Mouse (Mus musculus) MEL (cell line): ENCODE data around the gene Rflnb. TPM values are rescaled to one million over a fixed set of nuclear protein-coding genes. Genes with fewer than 3 reads are reported as not detected.

Experiments
- DNase-seq: peaks from one replicate; pipeline ENCODE4 v3.0.0; 2011; ENCODE audit warnings: low read depth, low spot score
- H3K27ac ChIP-seq: 2 replicates; pipeline ENCODE4 v1.5.1; 2012; ENCODE audit warnings: low read depth, mild to moderate bottlenecking, control low read depth, low read length, moderate library complexity; ENCODE audit not compliant: control insufficient read depth
- H3K27me3 ChIP-seq, 2 experiments: fragments of 150-350 bp in 1 of 2; sonication (generic) in 1 of 2; 2 replicates each; pipeline ENCODE4 v1.6.1; 2012; ENCODE audit warnings: low read length in 2 of 2, mild to moderate bottlenecking in 2 of 2, improper control_type of control experiment in 1 of 2, moderate library complexity in 1 of 2; ENCODE audit not compliant: insufficient read depth in 2 of 2, control insufficient read depth in 1 of 2
- H3K36me3 ChIP-seq, 2 experiments: 2 replicates each; pipeline ENCODE4 v1.6.1; 2012 to 2014; ENCODE audit warnings: low read length in 2 of 2, improper control_type of control experiment in 1 of 2, inconsistent platforms in 1 of 2, mild to moderate bottlenecking in 1 of 2; ENCODE audit not compliant: insufficient read depth in 2 of 2, control insufficient read depth in 1 of 2
- H3K4me1 ChIP-seq, 2 experiments: fragments of 150-350 bp in 1 of 2; sonication (generic) in 1 of 2; 2 replicates each; pipeline ENCODE4 v1.6.1; 2012; ENCODE audit warnings: low read length in 2 of 2, improper control_type of control experiment in 1 of 2, mild to moderate bottlenecking in 1 of 2; ENCODE audit not compliant: insufficient read depth in 2 of 2, control insufficient read depth in 1 of 2
- H3K4me3 ChIP-seq, 2 experiments: fragments of 150-350 bp in 1 of 2; sonication (generic) in 1 of 2; 2 replicates each; pipeline ENCODE4 v1.5.1; 2012; ENCODE audit warnings: low read depth in 2 of 2, low read length in 2 of 2, mild to moderate bottlenecking in 2 of 2, moderate library complexity in 2 of 2, control low read depth in 1 of 2, improper control_type of control experiment in 1 of 2; ENCODE audit not compliant: control insufficient read depth in 1 of 2, insufficient read depth in 1 of 2
- H3K79me2 ChIP-seq: 2 replicates; pipeline ENCODE4 v1.6.1; 2012; ENCODE audit warnings: mild to moderate bottlenecking, low read length, moderate library complexity; ENCODE audit not compliant: control insufficient read depth, poor library complexity, insufficient read depth
- H3K9ac ChIP-seq: 2 replicates; pipeline ENCODE4 v1.6.1; 2012; ENCODE audit warnings: low read depth, mild to moderate bottlenecking, control low read depth, low read length, moderate library complexity; ENCODE audit not compliant: control insufficient read depth, poor library complexity, severe bottlenecking
- H3K9me3 ChIP-seq: fragments of 150-350 bp; sonication (generic); replicated peaks from 2 replicates; pipeline ENCODE4 v1.6.1; 2012; ENCODE audit warnings: mild to moderate bottlenecking, low read length, improper control_type of control experiment, moderate library complexity; ENCODE audit not compliant: insufficient read depth
- CHD2 ChIP-seq: IDR thresholded peaks from 2 replicates; pipeline ENCODE4 v1.6.1; 2011; ENCODE audit warnings: low read length, improper control_type of control experiment
- CTCF ChIP-seq, 3 experiments: IDR thresholded peaks in 2 of 3; conservative IDR thresholded peaks in 1 of 3; 2 replicates each; pipeline ENCODE4 v1.5.1; 2011 to 2012; ENCODE audit warnings: low read length in 3 of 3, low read depth in 2 of 3, mild to moderate bottlenecking in 2 of 3, improper control_type of control experiment in 1 of 3, inconsistent platforms in 1 of 3, mixed read lengths in 1 of 3, moderate library complexity in 1 of 3; ENCODE audit not compliant: control insufficient read depth in 1 of 3, insufficient read depth in 1 of 3, poor library complexity in 1 of 3, severe bottlenecking in 1 of 3
- ELF1 ChIP-seq: IDR thresholded peaks from 2 replicates; pipeline ENCODE4 v1.6.1; 2014; ENCODE audit warnings: low read depth, mild to moderate bottlenecking, inconsistent platforms, low read length, improper control_type of control experiment, moderate library complexity
- EP300 ChIP-seq, 2 experiments: IDR thresholded peaks; 2 replicates each; pipeline ENCODE4 v1.6.1; 2011; ENCODE audit warnings: improper control_type of control experiment in 2 of 2, low read length in 2 of 2, low read depth in 1 of 2, mild to moderate bottlenecking in 1 of 2
- GABPA ChIP-seq: IDR thresholded peaks from 2 replicates; pipeline ENCODE4 v1.6.1; 2012; ENCODE audit warnings: low read depth, mild to moderate bottlenecking, inconsistent platforms, low read length, improper control_type of control experiment, moderate library complexity
- GATA1 ChIP-seq: IDR thresholded peaks from 2 replicates; pipeline ENCODE4 v1.6.1; 2011; ENCODE audit warnings: low read depth, low read length, improper control_type of control experiment
- HCFC1 ChIP-seq: IDR thresholded peaks from 2 replicates; pipeline ENCODE4 v1.6.1; 2012; ENCODE audit warnings: low read depth, mild to moderate bottlenecking, inconsistent platforms, low read length, improper control_type of control experiment, moderate library complexity
- JUND ChIP-seq: IDR thresholded peaks from 2 replicates; pipeline ENCODE4 v1.6.1; 2011; ENCODE audit warnings: low read depth, mild to moderate bottlenecking, improper control_type of control experiment, low read length
- MAFK ChIP-seq: IDR thresholded peaks from 2 replicates; pipeline ENCODE4 v1.6.1; 2011; ENCODE audit warnings: low read depth, mild to moderate bottlenecking, low read length, improper control_type of control experiment, borderline replicate concordance
- MAZ ChIP-seq: IDR thresholded peaks from 2 replicates; pipeline ENCODE4 v1.6.1; 2012; ENCODE audit warnings: low read depth, mild to moderate bottlenecking, inconsistent platforms, low read length, improper control_type of control experiment
- MEF2A ChIP-seq: IDR thresholded peaks from 2 replicates; pipeline ENCODE4 v1.6.1; 2014; ENCODE audit warnings: low read depth, mild to moderate bottlenecking, inconsistent platforms, low read length, improper control_type of control experiment; ENCODE audit not compliant: poor library complexity, insufficient replicate concordance, severe bottlenecking; ENCODE audit errors: extremely low read depth
- MYB ChIP-seq: IDR thresholded peaks from 2 replicates; pipeline ENCODE4 v1.6.1; 2011; ENCODE audit warnings: mild to moderate bottlenecking, low read depth, low read length, improper control_type of control experiment
- MYC ChIP-seq: IDR thresholded peaks from 2 replicates; pipeline ENCODE4 v1.6.1; 2011; ENCODE audit warnings: low read depth, mild to moderate bottlenecking, low read length, improper control_type of control experiment, moderate library complexity
- NRF1 ChIP-seq: IDR thresholded peaks from 2 replicates; pipeline ENCODE4 v1.6.1; 2014; ENCODE audit warnings: low read depth, mild to moderate bottlenecking, inconsistent platforms, low read length, improper control_type of control experiment, moderate library complexity; ENCODE audit not compliant: poor library complexity, insufficient read depth, severe bottlenecking
- POLR2A ChIP-seq, 2 experiments: IDR thresholded peaks; 2 replicates each; pipeline ENCODE4 v1.6.1; 2011 to 2012; ENCODE audit warnings: low read length in 2 of 2, mild to moderate bottlenecking in 2 of 2, control low read depth in 1 of 2, improper control_type of control experiment in 1 of 2, low read depth in 1 of 2, moderate library complexity in 1 of 2; ENCODE audit not compliant: control insufficient read depth in 1 of 2, insufficient read depth in 1 of 2, poor library complexity in 1 of 2
- POLR2AphosphoS2 ChIP-seq: IDR thresholded peaks from 2 replicates; pipeline ENCODE4 v1.6.1; 2011; ENCODE audit warnings: low read length, improper control_type of control experiment
- POLR2AphosphoS5 ChIP-seq: IDR thresholded peaks from 2 replicates; pipeline ENCODE4 v1.6.1; 2012; ENCODE audit warnings: low read depth, borderline replicate concordance, mild to moderate bottlenecking, inconsistent platforms, low read length, moderate library complexity, mixed read lengths
- RAD21 ChIP-seq: IDR thresholded peaks from 2 replicates; pipeline ENCODE4 v1.6.1; 2011; ENCODE audit warnings: mild to moderate bottlenecking, low read depth, low read length, improper control_type of control experiment
- RCOR1 ChIP-seq: IDR thresholded peaks from 2 replicates; pipeline ENCODE4 v1.6.1; 2012; ENCODE audit warnings: low read depth, mild to moderate bottlenecking, inconsistent platforms, low read length, improper control_type of control experiment
- SMC3 ChIP-seq: IDR thresholded peaks from 2 replicates; pipeline ENCODE4 v1.6.1; 2011; ENCODE audit warnings: low read depth, low read length, improper control_type of control experiment
- TBP ChIP-seq: IDR thresholded peaks from 2 replicates; pipeline ENCODE4 v1.8.0; 2011; ENCODE audit warnings: low read depth, low read length, improper control_type of control experiment
- UBTF ChIP-seq: IDR thresholded peaks from 2 replicates; pipeline ENCODE4 v1.6.1; 2012; ENCODE audit warnings: low read depth, mild to moderate bottlenecking, inconsistent platforms, low read length, improper control_type of control experiment, moderate library complexity, borderline replicate concordance; ENCODE audit not compliant: insufficient read depth
- USF2 ChIP-seq, 2 experiments: IDR thresholded peaks; 2 replicates each; pipeline ENCODE4 v1.6.1; 2011 to 2012; ENCODE audit warnings: improper control_type of control experiment in 2 of 2, low read length in 2 of 2, borderline replicate concordance in 1 of 2, inconsistent platforms in 1 of 2, low read depth in 1 of 2, mild to moderate bottlenecking in 1 of 2; ENCODE audit not compliant: insufficient read depth in 1 of 2
- ZC3H11A ChIP-seq: IDR thresholded peaks from 2 replicates; pipeline ENCODE4 v1.6.1; 2012; ENCODE audit warnings: low read depth, mild to moderate bottlenecking, inconsistent platforms, low read length, improper control_type of control experiment
- polyA plus RNA-seq, 2 experiments: library from polyadenylated mRNA; stranded (reverse) in 1 of 2; unstranded in 1 of 2; fragments of >175 nt in 1 of 2; fragments of >200 nt in 1 of 2; gene quantifications; 2 replicates each; pipeline versions ENCODE4 v1.2.1 to v1.2.4; 2012; ENCODE audit warnings: low replicate concordance in 2 of 2, low read depth in 1 of 2; ENCODE audit not compliant: insufficient read length in 2 of 2, insufficient read depth in 1 of 2, missing spikeins in 1 of 2
- total RNA-seq: library from RNA; depleted of rRNA; stranded (reverse); fragments of 300-350 nt; gene quantifications from 2 replicates; pipeline ENCODE4 v1.2.3, GENCODE M21; 2012

The Rflnb gene
- total and polyA plus RNA-seq, 3 experiments = 7.4 to 8.7 TPM; not detected in 1

- Histone ChIP-seq H3K79me2 (no peaks in the 10 kb centered on the region), H3K4me3 (no peak overlapping the region), H3K4me1 (no peaks in the 10 kb centered on the region), H3K27me3 (peaks cover 11 to 12% of the 10 kb centered on the region in 2 experiments), H3K36me3 (no peaks in the 10 kb centered on the region), H3K27ac (no peak overlapping the region), H3K9me3 (no peaks in the 10 kb centered on the region), H3K9ac (no peak overlapping the region)
- peak in 1 of 3 experiments; percentile 14; a peak in 1 of 6 replicates for TF ChIP-seq CTCF (IDR thresholded peaks at IDR 0.05 in 2 of 3, conservative IDR thresholded peaks at IDR 0.05 in 1 of 3; ENCODE audit: control insufficient read depth in 1 of 3, insufficient read depth in 1 of 3, low read depth in 2 of 3, low read length in 3 of 3, poor library complexity in 1 of 3, severe bottlenecking in 1 of 3)
- TF ChIP-seq EP300 (IDR thresholded peaks at IDR 0.05; ENCODE audit: low read depth in 1 of 2, low read length in 2 of 2) = no peak
- no peak for TF ChIP-seq MAFK
- DNase-seq = no peak
These were observed 35.7 kb downstream of the Rflnb start for GRCm38 (mm10) chr11:75991911-75992310.

- Histone ChIP-seq H3K79me2 (no peaks in the 10 kb centered on the region), H3K9ac (no peak overlapping the region), H3K4me1 (no peaks in the 10 kb centered on the region), H3K4me3 (no peak overlapping the region)
- DNase-seq = peak; percentile 42
- no peak for TF ChIP-seq TBP
- TF ChIP-seq USF2 (IDR thresholded peaks at IDR 0.05; ENCODE audit: borderline replicate concordance in 1 of 2, insufficient read depth in 1 of 2, low read depth in 1 of 2, low read length in 2 of 2) = no peak
- TF ChIP-seq CTCF (IDR thresholded peaks at IDR 0.05 in 2 of 3, conservative IDR thresholded peaks at IDR 0.05 in 1 of 3; ENCODE audit: control insufficient read depth in 1 of 3, insufficient read depth in 1 of 3, low read depth in 2 of 3, low read length in 3 of 3, poor library complexity in 1 of 3, severe bottlenecking in 1 of 3) = peak; percentile 55 to 75 (median 74)
- TF ChIP-seq CHD2 = no peak
- TF ChIP-seq SMC3 = peak; percentile 62
- no peak for TF ChIP-seq ELF1
- no peak for TF ChIP-seq GATA1
- TF ChIP-seq POLR2AphosphoS2 = no peak
- TF ChIP-seq NRF1 = no peak
- TF ChIP-seq MYC = no peak
- no peak for TF ChIP-seq JUND
- TF ChIP-seq GABPA = no peak
- no peak for TF ChIP-seq HCFC1
- TF ChIP-seq MAZ = no peak
- TF ChIP-seq POLR2A (IDR thresholded peaks at IDR 0.05; ENCODE audit: control insufficient read depth in 1 of 2, insufficient read depth in 1 of 2, low read depth in 1 of 2, low read length in 2 of 2, poor library complexity in 1 of 2) = no peak
- no peak for TF ChIP-seq RCOR1
- TF ChIP-seq MEF2A = no peak
- no peak for TF ChIP-seq UBTF
- no peak for TF ChIP-seq POLR2AphosphoS5
- TF ChIP-seq RAD21 = peak; percentile 56
- peak; percentile 37 for TF ChIP-seq ZC3H11A
- no peak for TF ChIP-seq MYB
- TF ChIP-seq, all 39 proteins: peak for 4
- no peaks in the 10 kb centered on the region for H3K9me3 ChIP-seq
- peaks cover 12 to 14% of the 10 kb centered on the region in 2 experiments for H3K27me3 ChIP-seq
- H3K27ac ChIP-seq = no peak overlapping the region
- no peaks in the 10 kb centered on the region for H3K36me3 ChIP-seq
These were observed 36.4 kb downstream of the Rflnb start for GRCm38 (mm10) chr11:75990965-75991835.
